Mouse (Mus musculus) kidney, postnatal 25 days (tissue): ENCODE results near the gene Creb3l2.

ENCODE experiments used
- DNase-seq, 2 experiments: peaks; one replicate each; pipeline ENCODE4 v3.0.0; 2021; ENCODE audit warnings: mixed read lengths in 2 of 2

Creb3l2 gene

GRCm38 (mm10) chr6:37369750-37370149 is 72.2 kb downstream of the Creb3l2 start:
- no peak for DNase-seq

DNA sequence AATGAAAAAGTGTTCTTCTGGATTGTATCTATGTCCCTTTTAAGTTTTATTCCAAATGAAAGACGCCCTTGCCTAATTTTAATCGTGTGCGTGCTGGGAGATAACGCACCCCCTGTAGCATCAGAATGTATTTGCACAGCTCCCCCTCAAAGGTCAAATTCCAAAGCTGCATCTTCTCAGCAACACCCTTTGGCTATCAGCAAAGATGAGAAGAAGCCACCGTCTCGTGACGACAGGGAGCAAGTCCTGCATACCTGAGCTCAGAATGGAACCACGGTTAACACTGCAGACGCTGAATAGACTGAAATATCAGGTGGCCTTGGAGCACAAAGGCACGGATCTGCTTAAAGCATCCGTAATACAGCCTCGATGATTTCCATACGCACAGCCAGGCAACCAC is 73.7 kb downstream of the Creb3l2 start:
- no peak for DNase-seq

DNA sequence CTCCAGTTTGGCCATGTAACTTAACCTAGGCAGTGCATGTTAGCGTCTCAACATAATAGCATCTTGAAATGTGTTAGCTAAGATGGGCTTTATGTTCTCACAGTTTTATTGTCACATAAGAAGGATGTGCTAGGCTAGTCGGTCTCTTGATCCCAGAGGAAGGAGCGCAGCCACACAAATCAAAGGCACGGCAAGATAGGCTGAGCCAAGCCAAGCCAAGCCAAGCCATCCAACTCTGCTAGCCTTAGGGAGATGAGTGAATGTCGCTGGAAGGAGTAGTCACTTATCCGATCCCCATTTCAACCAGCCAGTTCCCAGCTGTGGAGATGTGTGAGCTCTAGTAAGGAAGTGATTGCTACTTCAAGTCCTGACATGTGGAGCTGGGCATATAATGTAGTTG is 75.0 kb downstream of the Creb3l2 start:
- no peak for DNase-seq

DNA sequence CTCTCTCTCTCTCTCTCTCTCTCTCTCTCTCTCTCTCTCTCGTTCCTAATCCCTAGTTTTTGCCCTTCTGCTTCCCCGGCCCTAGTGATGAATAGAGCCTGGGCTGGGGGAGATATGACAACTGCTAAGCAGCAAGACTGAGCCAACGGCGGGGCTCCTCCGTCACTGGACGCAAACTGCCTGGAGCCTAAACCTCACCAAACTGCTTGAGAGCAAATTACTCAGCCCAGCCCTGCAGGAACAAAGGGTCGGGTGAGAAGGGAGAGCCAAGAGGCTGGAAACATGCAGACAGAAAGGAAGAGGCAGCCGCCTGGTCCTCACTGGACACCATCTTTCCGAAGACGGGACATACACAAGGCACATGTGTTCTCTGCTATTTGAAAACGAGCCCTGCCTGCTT is 76.8 kb downstream of the Creb3l2 start:
- no peak for DNase-seq

GRCm38 (mm10) chr6:37364361-37364760 is 77.6 kb downstream of the Creb3l2 start:
- DNase-seq, result no peak

GRCm38 (mm10) chr6:37360813-37361385 is 81.0 kb downstream of the Creb3l2 start:
- DNase-seq, result no peak

DNA sequence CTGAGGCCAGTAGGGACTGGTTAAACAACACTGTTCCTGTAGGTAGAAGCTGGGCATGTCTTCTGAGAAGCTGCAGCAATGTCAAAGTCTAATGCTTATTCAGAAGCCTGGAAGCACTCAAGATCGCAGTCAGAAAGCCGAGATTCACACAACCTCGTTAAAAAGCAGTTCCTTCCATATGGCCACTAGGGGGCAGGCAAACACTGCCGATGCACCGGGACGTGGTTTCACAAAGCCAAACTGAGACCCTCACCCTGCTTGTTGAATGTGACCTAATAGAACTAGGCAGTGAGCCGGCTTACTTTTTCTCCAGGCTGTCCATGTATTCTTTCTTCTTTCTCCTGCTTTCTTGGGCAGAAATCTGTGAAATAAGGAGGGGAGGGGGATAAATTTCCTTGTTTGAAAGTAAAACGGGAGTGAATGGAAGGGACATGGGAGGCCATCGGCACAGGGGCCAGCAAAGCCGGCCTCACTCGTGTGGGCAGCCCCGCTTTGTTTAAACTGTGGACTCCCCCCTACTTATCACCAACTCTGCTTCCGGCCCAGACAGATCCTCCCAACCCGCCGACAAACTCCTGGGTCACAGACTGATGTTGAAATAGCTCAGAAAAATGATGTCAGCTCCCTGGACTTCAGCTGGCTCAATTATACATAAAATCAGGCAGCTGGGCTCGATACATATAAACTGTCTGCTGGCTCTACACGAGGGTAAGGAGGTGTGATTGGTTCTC is 87.3 kb downstream of the Creb3l2 start:
- DNase-seq, result peak; percentile 71 to 82

DNA sequence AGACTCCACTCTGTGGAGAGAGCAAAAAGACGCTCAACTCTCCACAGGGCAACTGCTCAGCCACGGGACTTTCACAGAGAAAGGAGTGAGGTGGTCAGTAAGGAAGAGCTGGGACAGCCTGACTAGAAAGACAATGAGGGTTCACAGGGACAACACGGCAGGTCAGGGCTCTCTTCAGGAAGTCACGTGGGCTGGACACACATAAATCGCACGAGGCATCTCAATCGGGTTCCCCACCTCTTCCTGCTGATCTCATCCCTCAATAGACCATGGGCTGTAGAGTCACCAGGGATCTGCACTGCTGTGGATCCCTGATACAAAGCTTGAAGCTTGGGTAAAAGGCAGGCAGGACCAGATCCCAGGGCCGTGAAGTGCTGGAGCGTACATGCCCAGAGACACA is 88.3 kb downstream of the Creb3l2 start:
- peak; percentile 32 to 59 for DNase-seq

DNA sequence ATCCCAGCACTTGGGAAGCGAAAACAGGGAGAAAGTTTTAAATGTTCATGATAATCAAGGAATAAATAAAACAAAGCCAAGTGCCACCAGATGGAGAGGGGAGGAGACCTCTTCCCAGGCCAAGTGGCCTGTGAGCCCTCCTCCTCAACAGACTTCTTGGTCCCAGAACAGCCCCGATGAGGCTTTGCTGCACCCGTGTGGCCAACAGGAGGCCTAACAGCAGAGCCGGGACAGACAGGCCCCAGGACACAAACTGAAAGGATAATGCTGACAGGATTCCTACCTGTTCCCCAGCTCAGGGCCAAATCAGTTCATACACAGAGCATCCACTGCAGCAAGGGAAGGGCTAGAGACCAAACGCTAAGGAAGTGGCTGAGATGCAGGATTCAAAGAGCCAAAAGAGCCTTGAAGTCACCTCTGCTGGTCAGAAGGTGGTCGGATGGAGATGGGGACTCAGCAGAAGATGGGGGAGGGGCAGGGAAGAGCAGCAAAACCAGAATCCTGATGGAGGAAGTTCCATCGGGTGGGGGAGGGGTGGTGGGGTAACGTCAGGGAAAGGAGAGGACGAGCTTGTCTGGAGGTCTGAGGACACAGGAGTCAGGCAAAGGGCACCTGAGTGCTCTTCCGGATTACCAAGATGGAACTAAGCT is 90.1 kb downstream of the Creb3l2 start:
- peak; percentile 60 to 65 for DNase-seq

- no peak for DNase-seq
These were observed 91.6 kb downstream of the Creb3l2 start for GRCm38 (mm10) chr6:37350315-37350714.

DNA sequence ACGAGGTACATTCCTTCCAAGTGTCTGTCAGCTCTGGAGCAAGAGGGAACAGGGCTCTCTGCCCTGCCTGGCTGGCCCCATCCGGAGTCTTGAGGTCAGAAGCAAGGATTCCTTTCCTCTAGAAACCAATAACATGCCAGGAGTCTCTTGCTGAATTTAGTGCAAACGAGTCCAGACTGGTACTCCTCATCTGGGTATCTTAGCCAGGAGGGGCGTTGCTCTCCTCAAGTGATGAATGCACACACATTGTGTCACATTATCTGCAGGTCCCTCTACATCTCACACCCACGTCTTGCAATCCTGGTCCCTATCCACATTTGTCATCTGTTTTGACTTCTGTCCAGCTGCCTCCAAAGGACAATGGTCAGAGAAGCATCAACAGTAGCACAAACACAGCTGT is 94.3 kb downstream of the Creb3l2 start:
- DNase-seq, result no peak

- peak in 1 of 2 experiments; percentile 23 for DNase-seq
These were observed 103.9 kb downstream of the Creb3l2 start for GRCm38 (mm10) chr6:37338055-37338454.

DNA sequence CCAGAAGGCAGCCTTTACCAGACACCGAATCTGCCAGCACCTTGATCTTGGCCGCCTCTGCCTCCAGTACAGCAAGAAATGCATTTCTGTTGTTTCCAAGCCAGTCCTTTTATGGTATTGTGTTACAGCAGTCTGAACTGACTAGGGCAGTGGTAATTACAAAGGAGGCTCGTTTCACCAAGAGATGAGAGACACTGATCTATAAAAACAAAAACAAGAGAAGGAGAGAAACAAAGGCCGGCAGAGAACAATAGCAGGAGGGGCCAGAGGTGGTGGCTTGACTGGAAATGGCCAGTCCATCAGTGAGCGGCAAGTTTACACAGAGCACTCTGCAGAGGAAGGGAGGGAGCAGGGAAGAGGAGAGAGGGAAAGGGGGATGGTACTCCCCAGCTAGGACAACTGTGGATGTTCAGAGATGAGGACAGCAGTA is 105.1 kb downstream of the Creb3l2 start:
- no peak for DNase-seq

GRCm38 (mm10) chr6:37336381-37336780 is 105.6 kb downstream of the Creb3l2 start:
- DNase-seq, result no peak

DNA sequence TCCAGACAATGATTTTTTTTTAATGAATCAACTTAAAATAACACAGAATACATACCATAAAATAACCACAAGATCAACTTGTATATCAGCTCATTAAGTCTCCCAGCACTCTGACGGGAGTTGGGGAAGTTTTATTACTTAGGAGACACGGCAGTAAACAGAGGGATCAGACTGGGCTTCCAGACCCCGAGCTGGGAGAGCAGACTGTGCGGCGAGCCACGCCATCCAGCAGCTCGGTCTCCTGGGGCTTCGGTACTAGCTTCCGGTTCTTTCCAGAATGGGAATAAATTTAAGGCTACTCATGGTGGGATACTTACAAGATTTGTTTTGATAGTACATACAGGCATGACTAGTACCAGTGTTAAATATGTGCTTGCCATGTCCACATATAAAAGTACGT is 109.1 kb downstream of the Creb3l2 start:
- DNase-seq, result no peak

DNA sequence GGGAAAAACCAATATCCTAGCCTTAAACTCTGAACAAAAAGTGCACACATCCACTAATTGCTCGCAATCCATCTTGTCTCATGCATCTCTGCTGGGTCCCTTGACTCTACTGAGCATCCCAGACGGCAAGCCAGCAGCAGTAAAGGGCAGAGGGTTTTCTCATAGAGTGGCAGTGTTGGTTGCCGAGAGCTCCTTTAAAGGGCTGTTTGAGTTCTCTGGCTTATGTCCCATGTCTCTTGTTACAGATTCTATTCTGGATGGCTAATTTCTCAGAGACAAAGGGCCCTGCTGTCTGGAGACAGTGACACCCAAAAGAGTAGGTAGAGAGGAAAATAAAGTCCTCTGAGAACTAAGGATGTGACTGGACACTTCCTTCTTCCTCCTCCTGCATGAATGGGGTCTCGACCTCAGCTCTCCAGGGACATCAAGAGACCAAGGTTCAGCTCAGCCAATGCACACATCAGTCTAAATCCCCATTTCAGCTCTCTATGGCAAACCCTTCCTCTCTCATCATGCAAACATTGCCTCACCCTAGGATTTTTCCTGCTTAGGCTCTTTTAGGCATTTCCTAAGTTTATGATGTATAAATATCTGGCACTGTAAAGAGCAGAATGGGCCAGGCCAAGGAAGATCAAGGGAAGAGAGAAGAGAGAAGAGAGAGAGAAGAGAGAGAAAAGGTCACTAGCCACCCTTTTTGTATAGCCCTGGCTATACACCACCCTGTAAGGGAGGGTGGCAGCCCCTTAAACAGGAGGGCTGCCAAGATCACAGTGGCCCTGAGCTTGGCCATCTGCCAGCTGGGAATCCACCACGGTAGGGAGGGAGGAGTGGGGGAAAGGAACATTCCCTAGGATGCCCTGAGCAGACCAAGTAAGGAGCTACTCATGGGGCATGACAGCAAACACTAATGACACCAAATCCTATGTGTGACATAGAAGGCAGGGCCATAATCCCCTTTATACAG is 111.8 kb downstream of the Creb3l2 start:
- no peak for DNase-seq

DNA sequence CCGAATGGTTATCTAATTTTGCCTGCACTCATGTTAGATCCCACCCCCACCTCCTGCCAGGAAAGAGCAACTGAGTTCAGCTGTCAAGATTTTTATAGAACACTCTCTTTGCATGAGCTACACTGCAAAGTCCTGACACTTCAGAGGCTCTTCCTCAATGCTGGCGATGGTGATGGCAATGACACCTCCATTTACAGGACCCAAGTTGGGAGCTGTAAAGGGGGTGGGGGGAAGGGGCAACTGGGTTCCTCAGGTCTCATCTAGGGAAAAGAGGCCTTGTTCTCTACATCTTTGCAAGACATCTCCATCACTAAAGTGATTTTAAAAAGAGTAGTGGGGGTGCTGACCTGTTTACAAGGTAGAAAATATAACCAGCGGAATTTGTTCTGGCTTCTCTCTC is 112.6 kb downstream of the Creb3l2 start:
- DNase-seq, result no peak

DNA sequence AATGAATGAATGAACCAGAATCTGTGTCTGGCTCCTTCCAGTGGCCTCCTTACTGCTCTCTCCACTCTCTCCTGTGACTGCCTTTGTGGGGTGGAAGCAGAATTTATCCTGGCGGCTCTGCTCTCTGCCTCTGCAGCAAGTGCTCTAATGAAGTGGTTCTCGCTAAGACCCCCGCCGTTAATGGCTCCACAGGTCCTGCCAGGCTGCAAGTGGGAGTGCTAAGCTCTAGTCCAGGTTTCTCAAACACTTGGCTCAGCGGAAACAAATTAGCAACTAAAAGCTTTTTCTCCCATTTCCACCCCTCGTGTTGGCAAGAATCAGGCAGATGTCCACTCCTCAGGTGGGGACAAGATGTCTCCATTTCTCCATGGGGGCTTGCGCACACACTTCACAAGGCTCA is 113.3 kb downstream of the Creb3l2 start:
- no peak for DNase-seq

DNA sequence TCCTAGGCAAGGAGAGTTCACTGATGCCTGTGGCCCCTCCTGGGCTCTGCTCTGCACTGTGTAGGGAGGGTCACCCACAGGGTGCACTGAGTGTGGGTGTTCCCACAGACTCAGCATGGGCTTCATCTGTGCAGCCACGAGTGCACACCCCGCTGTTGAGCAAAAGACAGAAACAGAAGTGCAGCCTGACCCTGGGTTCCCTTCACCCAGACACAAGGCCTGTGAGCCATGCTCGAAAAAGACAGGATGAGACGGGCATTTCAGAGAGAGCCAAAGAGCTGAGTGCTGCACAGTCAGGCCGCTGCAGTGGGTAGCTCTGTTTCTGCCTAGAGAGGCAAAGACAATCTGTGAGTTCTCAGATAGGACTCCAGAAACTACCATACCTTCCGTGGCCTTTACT is 114.4 kb downstream of the Creb3l2 start:
- DNase-seq, result no peak

DNA sequence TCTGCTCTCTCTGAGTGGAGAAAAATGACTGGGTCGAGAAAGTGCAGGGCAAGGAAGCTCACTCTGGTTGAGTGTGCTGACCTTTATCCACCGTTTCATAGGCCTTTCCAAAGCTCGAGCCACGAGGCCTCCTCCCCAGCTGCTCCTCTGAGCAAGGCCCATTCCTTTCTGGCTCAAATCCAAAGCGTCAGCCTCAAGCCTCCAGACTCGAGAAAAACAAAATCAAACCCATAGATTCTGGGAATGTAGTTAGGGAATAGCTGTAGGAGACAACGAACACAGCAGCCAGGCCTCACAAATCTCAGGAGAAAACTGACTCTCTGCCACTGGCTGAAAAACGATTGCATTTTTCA is 115.4 kb downstream of the Creb3l2 start:
- DNase-seq, result peak; percentile 62 to 76

DNA sequence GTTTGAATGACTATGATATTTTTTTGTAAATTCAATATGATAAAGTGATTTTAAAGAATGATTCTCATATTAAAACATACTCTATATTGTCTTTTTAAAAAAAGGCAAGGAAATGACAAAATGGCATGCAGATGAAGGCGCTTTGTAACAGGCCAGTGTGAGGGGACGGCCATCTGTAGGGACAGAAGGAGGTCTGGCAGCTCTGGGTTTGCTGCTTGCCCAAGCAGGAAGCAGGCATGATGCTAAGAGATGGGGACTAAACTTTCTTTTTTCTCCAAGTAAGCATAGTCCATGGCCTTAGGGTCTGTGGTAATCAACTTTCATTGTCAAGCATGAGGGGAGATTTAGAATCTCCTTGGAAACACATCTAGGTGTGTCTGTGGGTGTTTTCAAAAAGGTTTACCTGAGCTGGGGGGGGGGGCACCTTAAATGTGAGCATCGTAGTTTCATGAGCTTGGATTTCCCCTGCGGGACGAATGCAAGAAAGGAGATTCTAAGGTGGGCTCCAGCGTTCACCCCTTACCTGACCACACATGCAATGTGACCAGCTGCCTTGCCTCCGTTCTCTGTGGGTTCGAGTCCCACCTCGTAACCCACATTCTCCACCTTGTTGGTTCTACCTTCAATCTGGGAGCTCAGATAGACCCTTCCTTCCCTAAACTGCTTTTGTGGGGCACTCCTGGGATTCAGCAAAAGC is 115.9 kb downstream of the Creb3l2 start:
- DNase-seq, result no peak

DNA sequence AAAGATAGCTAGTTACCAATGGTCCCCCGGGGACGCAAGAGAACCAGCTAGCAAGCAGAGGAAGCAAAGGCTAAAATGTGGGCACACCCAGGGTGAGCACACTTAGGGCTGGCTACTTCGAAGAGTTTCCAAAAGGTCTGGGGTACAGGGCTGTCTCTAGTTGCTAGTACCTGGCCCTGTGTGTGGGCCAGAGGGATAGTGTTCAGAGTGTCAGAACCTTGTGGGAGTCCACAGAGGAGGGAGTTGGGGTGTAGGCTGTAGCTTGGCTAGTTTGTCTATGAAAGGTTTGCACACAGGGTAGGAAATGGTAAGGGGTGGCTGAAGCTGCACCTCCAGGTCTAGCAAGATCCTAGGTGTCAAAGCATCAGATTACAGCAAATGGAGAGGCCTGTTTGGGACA is 116.9 kb downstream of the Creb3l2 start:
- DNase-seq, result no peak

- DNase-seq, result no peak
These were observed 119.3 kb downstream of the Creb3l2 start for GRCm38 (mm10) chr6:37322641-37323040.
